Mouse (Mus musculus) limb, embryonic 10.5 days (tissue): Measurements from ENCODE around the gene Sult2b1. TPM values are rescaled to one million over a fixed set of nuclear protein-coding genes. Genes with fewer than 3 reads are reported as not detected.

Source experiments
- DNase-seq: peaks from one replicate; pipeline ENCODE4 v3.0.0-alpha.2; 2017; ENCODE audit warnings: low spot score
- H3K27ac ChIP-seq: fragments of 300-500 bp; sonication (generic); 2 replicates; pipeline ENCODE4 v1.5.1; 2016; ENCODE audit warnings: mild to moderate bottlenecking
- H3K27me3 ChIP-seq: fragments of 300-500 bp; sonication (generic); 2 replicates; pipeline ENCODE4 v1.6.1; 2016; ENCODE audit warnings: low read depth, mild to moderate bottlenecking; ENCODE audit not compliant: poor library complexity, severe bottlenecking
- H3K36me3 ChIP-seq: fragments of 300-500 bp; sonication (generic); 2 replicates; pipeline ENCODE4 v1.6.1; 2016; ENCODE audit warnings: mild to moderate bottlenecking, moderate library complexity
- H3K4me1 ChIP-seq: fragments of 300-500 bp; sonication (generic); 2 replicates; pipeline ENCODE4 v1.6.1; 2016
- H3K4me3 ChIP-seq: fragments of 300-500 bp; sonication (generic); 2 replicates; pipeline ENCODE4 v1.5.1; 2016; ENCODE audit warnings: mild to moderate bottlenecking, moderate library complexity
- H3K9me3 ChIP-seq: fragments of 300-500 bp; sonication (generic); replicated peaks from 2 replicates; pipeline ENCODE4 v1.6.1; 2016; ENCODE audit warnings: mild to moderate bottlenecking
- WGBS: fragments of 180-500 bp; shearing (Covaris S2); methylation state at CpG from one replicate; pipeline ENCODE4 v1.1.7; 2016; 5-methylcytosine and 5-hydroxymethylcytosine counted together
- polyA plus RNA-seq: library from polyadenylated mRNA; unstranded; fragments of >200 nt; fragmentation: Nextera tagmentation; extraction: Ambion mirVana; gene quantifications from 2 replicates; pipeline ENCODE4 v1.2.1, GENCODE M21; 2016

Sult2b1 gene
- polyA plus RNA-seq, 1 experiment from 2014 or later, result 2.1 TPM

DNA sequence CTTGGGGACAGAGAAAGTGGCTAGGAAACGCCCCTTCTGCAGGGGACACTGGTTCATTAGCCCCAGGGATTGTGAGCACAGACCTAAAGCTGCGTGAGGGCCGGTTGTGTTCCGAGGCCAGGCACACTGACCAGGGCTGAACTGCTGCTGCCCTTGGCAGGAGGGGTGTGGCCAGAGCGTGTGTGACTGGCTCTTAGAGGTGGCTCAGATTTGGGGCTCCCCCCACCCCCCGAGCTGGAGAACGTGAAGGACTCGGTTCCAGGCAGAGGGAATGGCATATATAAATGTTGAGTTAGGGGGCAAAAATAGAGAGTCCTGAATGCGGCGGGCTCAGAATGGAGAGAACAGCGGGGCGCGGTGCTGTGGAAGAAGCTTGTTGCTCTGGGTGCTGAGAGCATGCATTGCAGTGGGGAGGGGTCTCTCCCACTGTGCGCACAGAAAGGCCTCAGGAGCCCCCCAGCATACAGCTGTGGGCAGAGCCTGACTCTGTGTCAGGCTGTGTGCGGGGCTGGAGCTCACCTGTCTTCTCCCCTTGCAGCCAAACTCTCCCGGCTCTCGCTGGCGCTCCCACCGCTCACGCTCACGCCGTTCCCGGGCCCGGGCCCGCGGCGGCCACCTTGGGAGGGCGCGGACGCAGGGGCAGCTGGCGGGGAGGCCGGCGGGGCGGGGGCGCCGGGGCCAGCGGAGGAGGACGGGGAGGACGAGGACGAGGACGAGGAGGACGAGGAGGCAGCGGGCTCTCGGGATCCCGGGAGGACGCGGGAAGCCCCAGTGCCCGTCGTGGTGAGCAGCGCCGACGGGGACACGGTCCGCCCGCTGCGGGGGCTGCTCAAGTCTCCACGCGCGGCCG, 13.4 kb upstream of the Sult2b1 start:
- peaks cover 33% of the 10 kb centered on the region for H3K4me1 ChIP-seq
- peak overlapping the region; percentile 62 for H3K4me3 ChIP-seq
- 1% methylated on average over 60 of the region's 60 CpGs for WGBS
- H3K9me3 ChIP-seq, result no peaks in the 10 kb centered on the region
- DNase-seq, result no peak
- peak overlapping the region; percentile 81 for H3K27ac ChIP-seq
- H3K36me3 ChIP-seq, result peaks cover 58% of the 10 kb centered on the region
- peaks cover 80% of the 10 kb centered on the region for H3K27me3 ChIP-seq

DNA sequence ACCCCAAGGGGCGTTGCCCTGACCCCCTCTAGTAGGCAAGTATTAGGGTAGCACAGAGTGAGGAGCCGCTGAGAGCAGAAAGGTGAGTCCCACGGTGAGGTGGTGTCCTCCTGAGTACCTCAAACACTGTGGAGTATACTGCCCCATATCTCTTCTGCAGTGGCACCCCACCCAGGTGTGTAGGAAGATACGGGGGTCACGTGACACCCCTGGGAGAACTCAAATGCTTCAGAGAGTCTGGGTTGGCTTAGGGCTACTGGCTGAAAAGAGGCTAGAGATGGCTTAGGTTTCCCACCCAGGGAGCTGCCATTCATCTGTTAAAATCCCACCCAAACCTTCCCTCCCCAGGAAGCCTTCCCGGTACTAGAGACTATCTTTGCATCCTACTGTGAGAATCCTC, 12.5 kb upstream of the Sult2b1 start:
- DNase-seq, result no peak
- H3K4me1 ChIP-seq, result peaks cover 33% of the 10 kb centered on the region
- H3K27me3 ChIP-seq, result peaks cover 84% of the 10 kb centered on the region
- 46% methylated on average over 6 of the region's 6 CpGs for WGBS
- no peak overlapping the region for H3K27ac ChIP-seq
- H3K4me3 ChIP-seq, result peak overlapping the region; percentile 62; the same call in 1 of the 2 replicates
- peaks cover 58% of the 10 kb centered on the region for H3K36me3 ChIP-seq
- no peaks in the 10 kb centered on the region for H3K9me3 ChIP-seq

DNA sequence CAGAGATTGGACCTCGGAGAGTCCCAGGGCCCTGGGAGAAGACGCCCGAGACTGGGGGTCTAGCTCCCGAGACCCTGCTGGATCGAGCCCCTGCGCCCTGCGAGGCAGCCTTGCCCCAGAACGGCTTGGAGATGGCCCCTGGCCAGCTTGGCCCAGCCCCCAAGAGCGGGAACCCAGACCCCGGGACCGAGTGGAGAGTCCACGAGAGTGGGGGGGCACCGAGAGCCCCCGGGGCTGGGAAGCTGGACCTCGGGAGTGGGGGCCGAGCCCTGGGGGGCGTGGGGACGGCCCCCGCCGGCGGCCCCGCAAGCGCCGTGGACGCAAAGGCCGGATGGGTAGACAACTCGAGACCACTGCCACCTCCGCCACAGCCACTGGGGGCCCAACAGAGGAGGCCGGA, 10.5 kb upstream of the Sult2b1 start:
- Histone ChIP-seq H3K27me3 (peaks cover 74% of the 10 kb centered on the region), H3K27ac (0 out of 2 replicates have a peak overlapping the region, but pooled peaks have one; percentile 22), H3K36me3 (peaks cover 70% of the 10 kb centered on the region), H3K4me1 (peaks cover 19% of the 10 kb centered on the region), H3K4me3 (no peak overlapping the region), H3K9me3 (no peaks in the 10 kb centered on the region)
- 95% methylated on average over 29 of the region's 29 CpGs for WGBS
- DNase-seq, result no peak

DNA sequence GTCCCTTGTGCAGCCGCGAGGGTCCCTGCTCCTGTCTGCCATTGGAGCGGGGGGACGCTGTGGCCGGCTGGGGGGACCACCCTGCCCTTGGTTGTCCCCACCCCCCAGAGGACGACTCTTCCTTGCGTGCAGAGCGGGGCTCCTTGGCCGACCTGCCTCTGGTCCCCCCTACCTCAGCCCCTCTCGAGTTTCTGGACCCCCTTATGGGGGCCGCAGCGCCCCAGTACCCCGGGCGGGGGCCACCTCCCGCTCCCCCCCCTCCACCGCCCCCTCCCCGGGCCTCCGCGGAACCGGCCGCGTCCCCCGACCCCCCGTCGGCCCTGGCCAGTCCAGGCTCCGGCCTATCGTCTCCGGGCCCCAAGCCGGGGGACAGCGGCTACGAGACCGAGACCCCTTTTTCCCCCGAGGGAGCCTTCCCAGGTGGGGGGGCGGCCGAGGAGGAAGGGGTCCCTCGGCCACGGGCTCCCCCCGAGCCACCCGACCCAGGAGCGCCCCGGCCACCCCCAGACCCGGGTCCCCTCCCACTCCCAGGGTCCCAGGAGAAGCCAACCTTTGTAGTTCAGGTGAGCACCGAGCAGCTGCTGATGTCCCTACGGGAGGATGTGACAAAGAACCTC, 9.6 kb upstream of the Sult2b1 start:
- WGBS, result 85% methylated on average over 44 of the region's 44 CpGs
- H3K9me3 ChIP-seq, result no peaks in the 10 kb centered on the region
- DNase-seq, result no peak
- peaks cover 79% of the 10 kb centered on the region for H3K36me3 ChIP-seq
- peaks cover 17% of the 10 kb centered on the region for H3K4me1 ChIP-seq
- no peak overlapping the region for H3K27ac ChIP-seq
- H3K4me3 ChIP-seq, result no peak overlapping the region
- H3K27me3 ChIP-seq, result peaks cover 65% of the 10 kb centered on the region

DNA sequence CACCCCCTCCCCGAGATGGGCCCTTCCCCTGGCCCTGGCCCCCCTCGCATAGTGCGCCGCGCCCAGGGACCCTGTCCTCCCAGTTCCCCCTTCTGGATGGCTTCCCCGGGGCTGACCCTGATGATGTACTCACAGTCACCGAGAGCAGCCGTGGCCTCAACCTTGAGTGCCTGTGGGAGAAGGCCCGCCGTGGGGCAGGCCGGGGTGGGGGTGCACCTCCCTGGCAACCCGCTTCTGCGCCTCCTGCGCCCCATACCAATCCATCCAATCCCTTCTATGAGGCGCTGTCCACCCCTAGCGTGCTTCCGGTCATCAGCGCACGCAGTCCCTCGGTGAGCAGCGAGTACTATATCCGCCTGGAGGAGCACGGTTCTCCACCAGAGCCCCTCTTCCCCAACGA, 8.8 kb upstream of the Sult2b1 start:
- Histone ChIP-seq H3K9me3 (no peaks in the 10 kb centered on the region), H3K27me3 (peaks cover 57% of the 10 kb centered on the region), H3K27ac (0 out of 2 replicates have a peak overlapping the region, but pooled peaks have one; percentile 42), H3K4me3 (no peak overlapping the region), H3K4me1 (peaks cover 11% of the 10 kb centered on the region), H3K36me3 (peaks cover 87% of the 10 kb centered on the region)
- 80% methylated on average over 24 of the region's 24 CpGs for WGBS
- DNase-seq, result no peak

DNA sequence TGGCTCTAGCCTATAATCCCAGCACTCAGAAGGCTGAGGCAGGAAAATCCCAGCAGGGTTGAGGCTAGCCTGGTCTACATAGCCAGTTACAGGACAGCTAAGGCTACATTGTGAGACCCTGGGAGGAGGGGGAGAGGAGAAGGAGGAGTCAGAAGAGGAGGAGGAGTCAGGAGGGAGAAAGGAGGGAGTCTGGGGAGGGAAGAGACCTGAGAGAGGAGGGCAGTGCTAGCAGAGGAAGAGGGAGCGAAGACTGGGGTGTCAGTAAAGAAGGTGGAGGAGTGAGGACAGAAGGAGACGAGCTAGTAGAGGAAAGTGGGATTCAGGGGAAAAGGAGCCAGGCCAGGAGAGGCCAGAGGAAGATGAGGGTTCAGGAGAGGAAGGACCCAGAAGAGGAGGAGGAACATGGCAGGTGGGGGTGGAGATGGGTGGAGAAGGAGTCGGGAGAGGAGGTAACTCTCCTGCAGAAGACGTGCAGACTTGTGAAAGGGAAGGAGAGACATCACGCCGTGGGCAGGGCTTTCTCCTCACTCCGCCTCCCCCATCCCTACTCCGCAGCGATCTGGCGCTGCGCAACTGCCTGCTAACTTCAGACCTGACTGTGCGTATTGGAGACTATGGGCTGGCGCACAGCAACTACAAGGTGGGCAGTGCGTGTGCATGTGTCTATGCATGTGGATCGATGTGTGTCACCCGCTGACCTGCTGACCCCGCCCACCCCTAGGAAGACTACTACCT, 7.5 kb upstream of the Sult2b1 start:
- WGBS, result 72% methylated on average over 17 of the region's 17 CpGs
- peaks cover 44% of the 10 kb centered on the region for H3K27me3 ChIP-seq
- no peak for DNase-seq

DNA sequence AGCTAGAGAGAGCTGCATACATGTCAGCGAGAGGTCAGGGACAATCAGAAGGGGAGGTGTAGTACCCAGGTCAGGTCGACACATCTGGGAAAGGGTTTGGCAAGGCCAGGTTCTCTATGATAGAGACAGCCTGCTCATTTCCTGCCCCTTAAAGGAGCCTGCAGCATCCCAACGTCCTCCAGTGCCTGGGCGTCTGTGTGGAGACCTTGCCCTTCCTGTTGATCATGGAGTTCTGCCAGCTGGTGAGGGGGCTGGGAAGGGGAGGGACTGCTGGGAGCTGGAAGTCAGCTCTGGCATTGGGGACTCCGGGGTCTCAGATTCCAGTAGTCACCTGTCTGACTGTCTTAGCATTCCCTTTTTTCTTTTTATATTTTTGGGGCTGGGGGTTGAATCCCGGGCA, 6.3 kb upstream of the Sult2b1 start:
- peaks cover 86% of the 10 kb centered on the region for H3K36me3 ChIP-seq
- no peak for DNase-seq
- H3K4me1 ChIP-seq, result peaks cover 20% of the 10 kb centered on the region
- H3K27ac ChIP-seq, result no peak overlapping the region
- peaks cover 32% of the 10 kb centered on the region for H3K27me3 ChIP-seq
- no peak overlapping the region for H3K4me3 ChIP-seq
- no peaks in the 10 kb centered on the region for H3K9me3 ChIP-seq
- WGBS, result 81% methylated on average over 6 of the region's 6 CpGs

More for the DNA sequence above, 7.5 kb upstream of the Sult2b1 start:
- Histone ChIP-seq H3K27ac (no peak overlapping the region), H3K9me3 (no peaks in the 10 kb centered on the region), H3K4me3 (no peak overlapping the region), H3K4me1 (peaks cover 10% of the 10 kb centered on the region), H3K36me3 (peaks cover 98% of the 10 kb centered on the region)

DNA sequence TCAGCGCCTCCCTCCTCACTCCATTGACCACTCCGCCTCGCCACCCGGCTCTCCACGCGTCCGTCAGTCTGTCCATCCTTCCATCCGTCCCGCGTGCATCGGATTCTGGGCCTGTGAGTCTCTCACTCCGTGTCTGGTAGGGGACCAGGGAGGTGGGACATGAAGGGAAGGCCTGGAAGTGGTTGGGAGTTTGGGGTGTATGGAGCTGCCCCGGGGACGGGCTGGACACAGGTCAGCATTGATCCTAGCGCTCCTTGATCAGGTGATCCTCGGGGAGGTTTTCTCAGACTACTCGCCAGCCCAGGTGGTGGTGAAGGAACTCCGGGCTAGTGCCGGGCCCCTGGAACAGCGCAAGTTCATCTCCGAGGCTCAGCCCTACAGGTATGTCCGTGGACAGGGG, 3.2 kb upstream of the Sult2b1 start:
- Histone ChIP-seq H3K4me1 (peaks cover 44% of the 10 kb centered on the region), H3K4me3 (peak overlapping the region; percentile 95), H3K27ac (peak overlapping the region; percentile 10), H3K9me3 (no peaks in the 10 kb centered on the region), H3K36me3 (peaks cover 55% of the 10 kb centered on the region), H3K27me3 (peaks cover 14% of the 10 kb centered on the region)
- DNase-seq, result no peak
- WGBS, result 85% methylated on average over 22 of the region's 22 CpGs

DNA sequence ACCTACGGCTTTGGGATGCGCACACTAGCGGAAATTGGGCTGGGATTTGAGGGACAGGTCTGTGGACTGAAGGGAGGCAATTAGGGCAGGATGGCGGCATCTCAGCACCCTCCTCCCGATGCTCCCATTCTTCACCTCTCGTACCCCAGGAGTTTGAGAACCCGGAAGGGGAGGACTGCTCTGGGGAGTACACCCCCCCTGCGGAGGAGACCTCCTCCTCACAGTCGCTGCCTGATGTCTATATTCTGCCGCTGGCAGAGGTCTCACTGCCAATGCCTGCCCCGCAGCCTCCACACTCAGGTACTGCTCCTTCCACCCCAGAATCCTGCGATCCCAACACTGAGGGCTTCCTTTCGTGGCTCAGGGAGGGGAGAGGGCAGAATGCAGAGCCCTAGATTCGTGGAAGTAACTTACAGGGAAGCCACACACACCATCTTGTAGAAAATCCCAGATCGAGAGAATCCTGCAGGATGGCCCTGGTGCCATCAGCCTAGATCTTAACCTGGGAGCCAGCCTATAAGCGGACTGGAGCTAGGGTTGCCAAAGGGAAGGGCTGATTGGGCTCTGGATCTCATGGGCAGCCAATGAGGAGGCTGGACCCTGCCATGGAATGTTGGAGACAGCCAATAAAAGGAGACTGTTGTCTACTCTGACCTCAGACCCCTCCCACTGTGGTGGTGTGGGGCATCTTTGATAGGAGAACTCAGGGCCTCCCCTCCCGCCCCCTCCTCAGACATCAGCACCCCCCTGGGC, 2.4 kb upstream of the Sult2b1 start:
- H3K36me3 ChIP-seq, result peaks cover 47% of the 10 kb centered on the region
- peaks cover 19% of the 10 kb centered on the region for H3K27me3 ChIP-seq
- H3K4me1 ChIP-seq, result peaks cover 44% of the 10 kb centered on the region
- peak overlapping the region; percentile 91 for H3K27ac ChIP-seq
- peak; percentile 62 for DNase-seq
- peak overlapping the region; percentile 95 for H3K4me3 ChIP-seq
- 4% methylated on average over 17 of the region's 17 CpGs for WGBS
- H3K9me3 ChIP-seq, result no peaks in the 10 kb centered on the region

DNA sequence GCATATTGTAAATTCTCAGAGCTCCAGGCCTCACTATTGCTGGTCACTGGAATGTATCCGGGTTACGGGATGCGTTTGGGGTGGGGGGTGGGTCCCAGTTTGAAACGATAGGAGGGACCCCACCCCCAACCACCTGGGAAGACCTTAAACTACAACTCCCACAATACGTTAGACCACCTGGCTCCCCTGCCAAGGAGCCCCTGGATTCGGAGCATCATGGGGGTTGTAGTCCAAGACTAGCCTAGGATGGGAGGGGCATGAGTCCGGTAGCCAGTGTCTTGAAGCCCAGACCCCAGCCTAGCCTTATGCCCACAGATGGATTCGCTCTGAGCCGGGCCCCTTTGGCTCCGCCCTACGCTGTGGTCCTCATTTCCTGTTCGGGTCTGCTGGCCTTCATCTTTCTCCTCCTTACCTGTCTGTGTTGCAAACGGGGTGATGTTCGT, 1.7 kb upstream of the Sult2b1 start:
- peaks cover 40% of the 10 kb centered on the region for H3K36me3 ChIP-seq
- peaks cover 19% of the 10 kb centered on the region for H3K27me3 ChIP-seq
- H3K4me3 ChIP-seq, result peak overlapping the region; percentile 95
- peaks cover 44% of the 10 kb centered on the region for H3K4me1 ChIP-seq
- WGBS, result under 1% methylated on average over 14 of the region's 14 CpGs
- no peaks in the 10 kb centered on the region for H3K9me3 ChIP-seq
- peak; percentile 79 for DNase-seq
- peak overlapping the region; percentile 91 for H3K27ac ChIP-seq

DNA sequence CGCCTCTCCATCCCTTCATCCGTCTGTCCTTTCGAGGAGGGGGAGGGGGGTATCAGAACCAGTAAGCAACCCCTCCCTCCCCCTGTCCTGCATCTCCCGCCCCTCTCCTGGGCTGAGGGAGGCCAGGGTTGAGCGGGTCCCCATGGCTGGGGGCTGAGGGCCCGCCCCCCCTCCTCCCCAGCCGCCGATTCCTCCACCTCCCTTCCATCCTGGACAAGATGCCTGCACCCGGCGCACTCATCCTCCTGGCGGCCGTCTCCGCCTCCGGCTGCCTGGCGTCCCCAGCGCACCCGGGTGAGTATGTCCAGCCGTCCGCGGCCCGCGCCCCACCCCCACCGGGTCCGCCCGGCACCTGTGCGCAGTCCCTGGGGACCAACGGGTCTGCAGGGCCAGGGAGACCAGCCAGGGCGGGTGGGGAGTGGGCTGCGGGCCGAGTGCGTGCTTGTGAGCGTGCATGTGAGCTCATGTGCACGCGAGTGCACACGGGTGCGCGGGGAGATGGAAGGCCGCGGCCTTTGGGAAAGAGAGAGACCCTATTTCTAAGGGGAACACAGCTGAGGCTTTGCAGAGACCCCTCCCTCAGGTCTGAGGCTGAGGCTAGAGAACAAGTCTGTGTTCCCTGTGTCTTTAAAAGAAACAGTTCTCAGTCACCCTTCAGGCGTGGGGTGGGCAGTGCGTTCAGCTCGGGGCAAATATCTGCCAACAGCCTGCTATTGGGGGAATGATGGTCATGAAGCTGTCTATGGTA, 1.1 kb upstream of the Sult2b1 start:
- WGBS, result under 1% methylated on average over 40 of the region's 42 CpGs
- Histone ChIP-seq H3K27ac (peak overlapping the region; percentile 91), H3K27me3 (peaks cover 24% of the 10 kb centered on the region), H3K4me3 (peak overlapping the region; percentile 95), H3K4me1 (peaks cover 44% of the 10 kb centered on the region), H3K36me3 (peaks cover 34% of the 10 kb centered on the region), H3K9me3 (no peaks in the 10 kb centered on the region)
- DNase-seq, result no peak
